Mouse (Mus musculus): Measurements from ENCODE around the gene Thrb. TPM values are rescaled to one million over a fixed set of nuclear protein-coding genes. Genes with fewer than 3 reads are reported as not detected.
A peak's percentile ranks its signal among the peaks of the same experiment; 100 is the strongest.

The Thrb gene
- total and polyA plus RNA-seq, 3 experiments = 7.7 to 28.1 (median 27.5) TPM

GRCm38 (mm10) chr14:17845871-17846270 lies 185.8 kb downstream of the Thrb start:
- TF ChIP-seq CTCF (IDR thresholded peaks at IDR 0.05) = no peak
- no peak for TF ChIP-seq POLR2A (IDR thresholded peaks at IDR 0.05; ENCODE audit: insufficient read depth, low read depth, low read length)
- TF ChIP-seq EP300 (IDR thresholded peaks at IDR 0.05; ENCODE audit: insufficient read depth, low read depth, low read length) = no peak

GRCm38 (mm10) chr14:17846700-17847099 lies 186.6 kb downstream of the Thrb start:
- Histone ChIP-seq H3K4me3 (no peak overlapping the region), H3K36me3 (ENCODE audit: control insufficient read depth, insufficient read depth, low read length) (no peaks in the 10 kb centered on the region), H3K27ac (no peak overlapping the region), H3K27me3 (ENCODE audit: control insufficient read depth, insufficient read depth, low read length) (no peaks in the 10 kb centered on the region), H3K4me1 (ENCODE audit: control insufficient read depth, insufficient read depth, low read length) (no peaks in the 10 kb centered on the region; the same call in 1 of the 2 replicates), H3K9ac (ENCODE audit: low read depth, low read length) (no peak overlapping the region), H3K79me2 (replicated peaks; ENCODE audit: control insufficient read depth, insufficient read depth, low read length) (no peaks in the 10 kb centered on the region)
- intact Hi-C loops (cut with DNase I) = no loop called here
- TF ChIP-seq EP300 (IDR thresholded peaks at IDR 0.05; ENCODE audit: insufficient read depth, low read depth, low read length) (no peak), CTCF (IDR thresholded peaks at IDR 0.05) (no peak), POLR2A (IDR thresholded peaks at IDR 0.05; ENCODE audit: insufficient read depth, low read depth, low read length) (no peak)
- 79% methylated on average over 2 of the region's 2 CpGs for WGBS
- DNase-seq = no peak

More at GRCm38 (mm10) chr14:17845871-17846270, 185.8 kb downstream of the Thrb start:
- no peak for DNase-seq
- no peaks in the 10 kb centered on the region for H3K27me3 ChIP-seq (ENCODE audit: control insufficient read depth, insufficient read depth, low read length)
- no peak overlapping the region for H3K9ac ChIP-seq (ENCODE audit: low read depth, low read length)
- H3K4me3 ChIP-seq = no peak overlapping the region
- intact Hi-C loops (cut with DNase I) = no loop called here
- no peaks in the 10 kb centered on the region for H3K79me2 ChIP-seq (replicated peaks; ENCODE audit: control insufficient read depth, insufficient read depth, low read length)
- no peak overlapping the region for H3K27ac ChIP-seq
- H3K4me1 ChIP-seq (ENCODE audit: control insufficient read depth, insufficient read depth, low read length) = no peaks in the 10 kb centered on the region; the same call in 1 of the 2 replicates
- no peaks in the 10 kb centered on the region for H3K36me3 ChIP-seq (ENCODE audit: control insufficient read depth, insufficient read depth, low read length)
- 73% methylated on average over 6 of the region's 6 CpGs for WGBS

- H3K36me3 ChIP-seq (ENCODE audit: control insufficient read depth, insufficient read depth, low read length) = no peaks in the 10 kb centered on the region
- no peaks in the 10 kb centered on the region for H3K79me2 ChIP-seq (replicated peaks; ENCODE audit: control insufficient read depth, insufficient read depth, low read length)
- DNase-seq = no peak
- intact Hi-C loops (cut with DNase I) = no loop called here
- H3K27me3 ChIP-seq (ENCODE audit: control insufficient read depth, insufficient read depth, low read length) = no peaks in the 10 kb centered on the region
- WGBS = 81% methylated on average over 8 of the region's 8 CpGs
- no peak overlapping the region for H3K4me3 ChIP-seq
- TF ChIP-seq EP300 (IDR thresholded peaks at IDR 0.05; ENCODE audit: insufficient read depth, low read depth, low read length) (no peak), CTCF (IDR thresholded peaks at IDR 0.05) (no peak), POLR2A (IDR thresholded peaks at IDR 0.05; ENCODE audit: insufficient read depth, low read depth, low read length) (no peak)
- H3K27ac ChIP-seq = no peak overlapping the region
- no peaks in the 10 kb centered on the region; the same call in 1 of the 2 replicates for H3K4me1 ChIP-seq (ENCODE audit: control insufficient read depth, insufficient read depth, low read length)
- H3K9ac ChIP-seq (ENCODE audit: low read depth, low read length) = no peak overlapping the region
These were observed 187.2 kb downstream of the Thrb start for GRCm38 (mm10) chr14:17847211-17847610.

GRCm38 (mm10) chr14:17850355-17850754 lies 190.3 kb downstream of the Thrb start:
- Histone ChIP-seq H3K4me1 (ENCODE audit: control insufficient read depth, insufficient read depth, low read length) (no peaks in the 10 kb centered on the region; the same call in 1 of the 2 replicates), H3K27me3 (ENCODE audit: control insufficient read depth, insufficient read depth, low read length) (no peaks in the 10 kb centered on the region)
- 58% methylated on average over 4 of the region's 4 CpGs for WGBS

GRCm38 (mm10) chr14:17852236-17852635 lies 192.2 kb downstream of the Thrb start:
- TF ChIP-seq EP300 (IDR thresholded peaks at IDR 0.05; ENCODE audit: insufficient read depth, low read depth, low read length) = no peak
- no peak for TF ChIP-seq CTCF (IDR thresholded peaks at IDR 0.05)
- TF ChIP-seq POLR2A (IDR thresholded peaks at IDR 0.05; ENCODE audit: insufficient read depth, low read depth, low read length) = no peak
- intact Hi-C loops (cut with DNase I) = no loop called here
- no peak overlapping the region for H3K9ac ChIP-seq (ENCODE audit: low read depth, low read length)
- H3K4me1 ChIP-seq (ENCODE audit: control insufficient read depth, insufficient read depth, low read length) = no peaks in the 10 kb centered on the region; the same call in 1 of the 2 replicates
- no peak overlapping the region for H3K27ac ChIP-seq
- H3K36me3 ChIP-seq (ENCODE audit: control insufficient read depth, insufficient read depth, low read length) = no peaks in the 10 kb centered on the region
- no peak overlapping the region for H3K4me3 ChIP-seq
- no peak for DNase-seq
- 66% methylated on average over 2 of the region's 2 CpGs for WGBS
- H3K79me2 ChIP-seq (replicated peaks; ENCODE audit: control insufficient read depth, insufficient read depth, low read length) = no peaks in the 10 kb centered on the region; the same call in 1 of the 2 replicates
- H3K27me3 ChIP-seq (ENCODE audit: control insufficient read depth, insufficient read depth, low read length) = no peaks in the 10 kb centered on the region

More at GRCm38 (mm10) chr14:17850355-17850754, 190.3 kb downstream of the Thrb start:
- intact Hi-C loops (cut with DNase I) = no loop called here
- DNase-seq = no peak
- no peak overlapping the region for H3K4me3 ChIP-seq
- no peaks in the 10 kb centered on the region for H3K36me3 ChIP-seq (ENCODE audit: control insufficient read depth, insufficient read depth, low read length)
- no peak overlapping the region for H3K9ac ChIP-seq (ENCODE audit: low read depth, low read length)
- no peak overlapping the region for H3K27ac ChIP-seq
- H3K79me2 ChIP-seq (replicated peaks; ENCODE audit: control insufficient read depth, insufficient read depth, low read length) = no peaks in the 10 kb centered on the region; the same call in 1 of the 2 replicates
- TF ChIP-seq POLR2A (IDR thresholded peaks at IDR 0.05; ENCODE audit: insufficient read depth, low read depth, low read length) (no peak), CTCF (IDR thresholded peaks at IDR 0.05) (no peak), EP300 (IDR thresholded peaks at IDR 0.05; ENCODE audit: insufficient read depth, low read depth, low read length) (no peak)

GRCm38 (mm10) chr14:17859790-17860385 lies 199.8 kb downstream of the Thrb start:
- TF ChIP-seq CTCF (IDR thresholded peaks at IDR 0.05) (no peak), EP300 (IDR thresholded peaks at IDR 0.05; ENCODE audit: insufficient read depth, low read depth, low read length) (no peak), POLR2A (IDR thresholded peaks at IDR 0.05; ENCODE audit: insufficient read depth, low read depth, low read length) (no peak)
- H3K27ac ChIP-seq = no peak overlapping the region
- intact Hi-C loops (cut with DNase I) = no loop called here
- peak in 1 of 2 experiments; percentile 15 for DNase-seq
- H3K9ac ChIP-seq (ENCODE audit: low read depth, low read length) = no peak overlapping the region
- H3K79me2 ChIP-seq (replicated peaks; ENCODE audit: control insufficient read depth, insufficient read depth, low read length) = no peaks in the 10 kb centered on the region
- H3K36me3 ChIP-seq (ENCODE audit: control insufficient read depth, insufficient read depth, low read length) = no peaks in the 10 kb centered on the region
- 64% methylated on average over 5 of the region's 5 CpGs for WGBS
- H3K4me1 ChIP-seq (ENCODE audit: control insufficient read depth, insufficient read depth, low read length) = no peaks in the 10 kb centered on the region
- H3K27me3 ChIP-seq (ENCODE audit: control insufficient read depth, insufficient read depth, low read length) = no peaks in the 10 kb centered on the region
- no peak overlapping the region for H3K4me3 ChIP-seq
